19 mouse cellular contexts compared by ENCODE assay signal in the genomic region with DNA sequence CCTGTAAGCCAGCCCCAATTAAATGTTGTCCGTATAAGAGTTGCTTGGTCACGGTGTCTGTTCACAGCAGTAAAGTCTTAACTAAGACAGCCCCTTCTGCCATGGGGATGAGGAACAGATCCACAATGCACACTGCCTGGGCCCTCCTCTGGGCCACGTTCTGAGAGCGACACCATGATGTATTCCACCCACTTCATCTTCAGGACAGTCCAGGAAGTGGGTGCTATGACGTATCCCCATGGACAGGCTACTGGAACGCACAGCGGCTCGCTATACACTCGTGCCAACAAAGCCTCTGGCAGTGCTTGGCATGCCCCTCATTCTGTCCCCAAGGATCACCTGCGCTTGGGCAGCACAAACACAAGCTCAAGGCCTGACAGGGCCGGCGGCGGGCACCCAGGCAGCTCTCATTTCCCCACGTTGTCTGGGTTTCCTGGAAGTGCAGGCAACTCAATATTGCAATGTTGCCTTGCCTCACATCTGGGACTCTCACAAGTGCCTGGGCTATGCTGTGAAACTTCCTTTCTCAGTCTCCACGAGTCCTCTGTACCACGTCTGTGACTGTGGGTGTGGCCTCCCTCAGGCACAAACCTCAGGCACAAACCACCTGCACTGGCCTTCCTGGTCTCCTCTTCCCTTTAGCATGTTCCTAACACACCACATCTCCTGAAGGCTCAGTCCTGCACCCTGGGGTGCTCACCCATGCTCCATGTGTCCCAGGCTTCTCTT. TPM values are rescaled to one million over a fixed set of nuclear protein-coding genes. Genes with fewer than 3 reads are reported as not detected.
DNase-seq lines count a peak whose midpoint lies in the region; ATAC-seq lines count a peak whose summit lies in the region.
"Had no signal": no experiment of that assay in that cellular context is flagged by ENCODE, and none has a peak within 500 bp of the region (broad histone marks: within the 10 kb centered on the region; RNA-seq: fewer than 3 reads in every experiment).

No protein-coding gene starts in this region.

- no peak overlapping the region for H3K27ac ChIP-seq in midbrain, embryonic 11.5 days (ENCODE audit: low read depth, low read length)
- H3K27ac ChIP-seq in midbrain, embryonic 13.5 days, result no peak overlapping the region
- H3K27ac ChIP-seq: embryonic facial prominence, embryonic 12.5 days; forebrain, embryonic 15.5 days; heart, embryonic 13.5 days; hindbrain, embryonic 15.5 days; kidney, postnatal 0 days; stomach, postnatal 0 days had no signal

- no peak overlapping the region for H3K4me2 ChIP-seq in midbrain, embryonic 11.5 days
- H3K4me2 ChIP-seq in midbrain, embryonic 13.5 days (replicated peaks), result no peak overlapping the region
- H3K4me2 ChIP-seq: embryonic facial prominence, embryonic 12.5 days; forebrain, embryonic 15.5 days; heart, embryonic 13.5 days; hindbrain, embryonic 15.5 days had no signal

- no peak for ATAC-seq in midbrain, embryonic 11.5 days (ENCODE audit: low FRiP score)
- no peak for ATAC-seq in midbrain, embryonic 13.5 days
- peak; percentile 93 for ATAC-seq in granulocyte monocyte progenitor cell, adult 5-6 weeks (replicated peaks; ENCODE audit: poor library complexity, severe bottlenecking)
- peak; percentile 50; the same call in 1 of the 2 replicates for ATAC-seq in monocyte, adult 5-6 weeks (replicated peaks; ENCODE audit: insufficient number of reproducible peaks, low FRiP score, low TSS enrichment, poor library complexity, severe bottlenecking)
- no peak for ATAC-seq in erythroblast, adult 5-6 weeks (replicated peaks; ENCODE audit: low FRiP score, poor library complexity, severe bottlenecking)
- ATAC-seq: forebrain, embryonic 15.5 days; intestine, postnatal 0 days; midbrain, embryonic 16.5 days had no signal

- H3K9ac ChIP-seq in midbrain, embryonic 11.5 days (ENCODE audit: low read length), result no peak overlapping the region
- H3K9ac ChIP-seq in midbrain, embryonic 13.5 days (replicated peaks), result no peak overlapping the region
- H3K9ac ChIP-seq: embryonic facial prominence, embryonic 12.5 days; forebrain, embryonic 15.5 days; heart, embryonic 13.5 days; hindbrain, embryonic 15.5 days had no signal

- H3K36me3 ChIP-seq in midbrain, embryonic 11.5 days (ENCODE audit: control insufficient read depth, insufficient read depth, low read length), result no peaks in the 10 kb centered on the region
- no peaks in the 10 kb centered on the region for H3K36me3 ChIP-seq in midbrain, embryonic 13.5 days
- H3K36me3 ChIP-seq: embryonic facial prominence, embryonic 12.5 days; forebrain, embryonic 15.5 days; heart, embryonic 13.5 days; hindbrain, embryonic 15.5 days had no signal

- H3K27me3 ChIP-seq in midbrain, embryonic 11.5 days (ENCODE audit: control insufficient read depth, insufficient read depth, low read length), result no peaks in the 10 kb centered on the region
- no peaks in the 10 kb centered on the region for H3K27me3 ChIP-seq in midbrain, embryonic 13.5 days
- H3K27me3 ChIP-seq: embryonic facial prominence, embryonic 12.5 days; forebrain, embryonic 15.5 days; hindbrain, embryonic 15.5 days had no signal

- H3K9me3 ChIP-seq in midbrain, embryonic 11.5 days (ENCODE audit: control insufficient read depth, low read length), result no peaks in the 10 kb centered on the region
- H3K9me3 ChIP-seq in midbrain, embryonic 13.5 days, result no peaks in the 10 kb centered on the region
- H3K9me3 ChIP-seq: embryonic facial prominence, embryonic 12.5 days; forebrain, embryonic 15.5 days; heart, embryonic 13.5 days; hindbrain, embryonic 15.5 days had no signal

- no peak overlapping the region for H3K4me3 ChIP-seq in midbrain, embryonic 11.5 days (ENCODE audit: low read depth, low read length)
- H3K4me3 ChIP-seq in midbrain, embryonic 13.5 days (replicated peaks), result no peak overlapping the region
- H3K4me3 ChIP-seq: embryonic facial prominence, embryonic 12.5 days; forebrain, embryonic 15.5 days; heart, embryonic 13.5 days; hindbrain, embryonic 15.5 days had no signal

- intact Hi-C loops in gastrocnemius, postnatal 14 days (cut with DNase I; ENCODE audit: low total_unique reads), result no loop called here

- DNase-seq in adrenal gland, postnatal 10 days, result peak; percentile 33
- no peak for DNase-seq in adrenal gland, adult (ENCODE audit: inconsistent age in 2 of 2, low spot score in 1 of 2)
- DNase-seq in midbrain, embryonic 11.5 days (ENCODE audit: low spot score, missing footprints), result peak; percentile 8
- no peak for DNase-seq in gastrocnemius, postnatal 14 days
- DNase-seq: cerebellum, adult 9-10 months; lung, adult 18-20 months; right cerebral cortex, postnatal 4 days had no signal

- 90% methylated on average over 16 of the region's 16 CpGs for WGBS in midbrain, embryonic 11.5 days
- 87% methylated on average over 16 of the region's 16 CpGs for WGBS in midbrain, embryonic 13.5 days

- no peaks in the 10 kb centered on the region for H3K4me1 ChIP-seq in midbrain, embryonic 11.5 days (ENCODE audit: control insufficient read depth, insufficient read depth, low read length)
- no peaks in the 10 kb centered on the region for H3K4me1 ChIP-seq in midbrain, embryonic 13.5 days (replicated peaks)
- H3K4me1 ChIP-seq: embryonic facial prominence, embryonic 12.5 days; forebrain, embryonic 15.5 days; hindbrain, embryonic 15.5 days had no signal

RNA-seq across cellular contexts. Expression of a gene that starts 14.1 kb away (rescaled TPM):
- total RNA-seq in adrenal gland, postnatal 10 days (2021), result 1 to 10 TPM; 2.2 to 3.7 TPM
- 0.43 and 0.60 TPM in 2 replicates for polyA plus RNA-seq in midbrain, embryonic 11.5 days (2014; fragmentation: Nextera tagmentation; extraction: Ambion mirVana)
- polyA plus RNA-seq in midbrain, embryonic 13.5 days (2015; fragmentation: Nextera tagmentation; extraction: Ambion mirVana), result 0.54 and 0.55 TPM in 2 replicates
- 5.4 and 8.7 TPM in 2 replicates for total RNA-seq in granulocyte monocyte progenitor cell, adult 5-6 weeks (2014; fragmentation: Nextera tagmentation)
- 4.4 and 6.8 TPM in 2 replicates for total RNA-seq in granulocyte monocyte progenitor cell, adult 5-6 weeks (2017)
- 0.75 to 1.4 TPM (median 0.87 TPM) in 3 replicates for total RNA-seq in monocyte, adult 5-6 weeks (2017)
- total RNA-seq in erythroblast, adult 5-6 weeks (2015; ENCODE audit: low replicate concordance), result 0.84 and 1.5 TPM in 2 replicates
- total RNA-seq in erythroblast, adult 5-6 weeks (2017; ENCODE audit: low replicate concordance), result 3.2 and 3.9 TPM in 2 replicates
- 1 to 10 TPM; 1.1 TPM for total RNA-seq in gastrocnemius, postnatal 14 days (2021)

RNA-seq across cellular contexts. Expression of a gene that starts 33.9 kb away (rescaled TPM):
- total RNA-seq in adrenal gland, postnatal 10 days (2021), result 1 to 10 TPM; 3.0 to 4.3 TPM
- 2.2 TPM in 2 replicates for polyA plus RNA-seq in midbrain, embryonic 11.5 days (2014; fragmentation: Nextera tagmentation; extraction: Ambion mirVana)
- 2.5 and 3.9 TPM in 2 replicates for polyA plus RNA-seq in midbrain, embryonic 13.5 days (2015; fragmentation: Nextera tagmentation; extraction: Ambion mirVana)
- 73.0 and 78.4 TPM in 2 replicates for total RNA-seq in granulocyte monocyte progenitor cell, adult 5-6 weeks (2014; fragmentation: Nextera tagmentation)
- total RNA-seq in granulocyte monocyte progenitor cell, adult 5-6 weeks (2017), result 22.0 and 28.4 TPM in 2 replicates
- total RNA-seq in monocyte, adult 5-6 weeks (2017), result 25.5 to 68.9 TPM (median 29.6 TPM) in 3 replicates
- total RNA-seq in erythroblast, adult 5-6 weeks (2015; ENCODE audit: low replicate concordance), result 6.7 and 18.6 TPM in 2 replicates
- 4.3 and 5.6 TPM in 2 replicates for total RNA-seq in erythroblast, adult 5-6 weeks (2017; ENCODE audit: low replicate concordance)
- under 1 TPM; 0.27 to 0.66 TPM for total RNA-seq in gastrocnemius, postnatal 14 days (2021)

Comparison
In these comparisons a context has a peak if more than half of its experiments do, and no peak if none do; other contexts are left out.
1. DNase-seq: peak in adrenal gland, postnatal 10 days (single experiment) and midbrain, embryonic 11.5 days (single experiment); none in adrenal gland, adult (0 of 2) and gastrocnemius, postnatal 14 days (single experiment).
2. ATAC-seq: peak in granulocyte monocyte progenitor cell, adult 5-6 weeks (single experiment) and monocyte, adult 5-6 weeks (single experiment); none in midbrain, embryonic 11.5 days (single experiment), midbrain, embryonic 13.5 days (single experiment) and erythroblast, adult 5-6 weeks (single experiment).